Mouse (Mus musculus): ENCODE results near the gene Cgref1. TPM values are rescaled to one million over a fixed set of nuclear protein-coding genes. Genes with fewer than 3 reads are reported as not detected.

Cgref1 gene
- polyA plus RNA-seq (2012; rRNA removed; ENCODE audit: low replicate concordance): 1.1 and 6.2 TPM in 2 replicates

GRCm38 (mm10) chr5:30944956-30945781 is at the start of gene Cgref1:
Cgref1 (minus strand) TSS chr5:30945591.

GRCm38 (mm10) chr5:30968416-30968815 is 23.0 kb upstream of the Cgref1 start, which contains the start of gene Tcf23:
Tcf23 (plus strand) TSS chr5:30968662.

GRCm38 (mm10) chr5:30959966-30960501 is 14.6 kb upstream of the Cgref1 start, which contains the start of gene Preb:
Preb (minus strand) TSS chr5:30960361.

GRCm38 (mm10) chr5:30921256-30922033 is 23.9 kb downstream of the Cgref1 start, which contains the start of gene Khk:
Khk (plus strand) TSS chr5:30921431.

GRCm38 (mm10) chr5:30913060-30913841 is 32.1 kb downstream of the Cgref1 start, which contains the start of gene Emilin1:
Emilin1 (plus strand) TSS chr5:30913402.

GRCm38 (mm10) chr5:30907413-30908059 is 37.9 kb downstream of the Cgref1 start, which contains the start of gene Ost4:
Ost4 (minus strand) TSS chr5:30907788.

GRCm38 (mm10) chr5:30888337-30889087 is 56.9 kb downstream of the Cgref1 start, which contains the start of gene Agbl5:
Agbl5 (plus strand) TSS chr5:30888694.

Other genes with a start within 250 kb of the Cgref1 start
- 0.23 and 1.1 TPM in 2 replicates for gene Dpysl5, start 234.0 kb downstream of the Cgref1 start, polyA plus RNA-seq (2012; rRNA removed; ENCODE audit: low replicate concordance)
- gene Mapre3, start 130.9 kb downstream of the Cgref1 start, polyA plus RNA-seq (2012; rRNA removed; ENCODE audit: low replicate concordance): 43.8 and 48.3 TPM in 2 replicates
- 80.9 and 122 TPM in 2 replicates for gene Tmem214, start 77.6 kb downstream of the Cgref1 start, polyA plus RNA-seq (2012; rRNA removed; ENCODE audit: low replicate concordance)
- 7.7 and 21.6 TPM in 2 replicates for gene Agbl5, start 56.9 kb downstream of the Cgref1 start, polyA plus RNA-seq (2012; rRNA removed; ENCODE audit: low replicate concordance)
- 286 and 295 TPM in 2 replicates for gene Ost4, start 37.8 kb downstream of the Cgref1 start, polyA plus RNA-seq (2012; rRNA removed; ENCODE audit: low replicate concordance)
- gene Emilin1, start 32.2 kb downstream of the Cgref1 start, polyA plus RNA-seq (2012; rRNA removed; ENCODE audit: low replicate concordance): 32.9 and 197 TPM in 2 replicates
- 35.3 and 66.7 TPM in 2 replicates for gene Khk, start 24.2 kb downstream of the Cgref1 start, polyA plus RNA-seq (2012; rRNA removed; ENCODE audit: low replicate concordance)
- 289 and 327 TPM in 2 replicates for gene Preb, start 14.8 kb upstream of the Cgref1 start, polyA plus RNA-seq (2012; rRNA removed; ENCODE audit: low replicate concordance)
- 0.69 and 25.8 TPM in 2 replicates for gene Tcf23, start 23.1 kb upstream of the Cgref1 start, polyA plus RNA-seq (2012; rRNA removed; ENCODE audit: low replicate concordance)
- gene Atraid, start 102.7 kb upstream of the Cgref1 start, polyA plus RNA-seq (2012; rRNA removed; ENCODE audit: low replicate concordance): 209 and 273 TPM in 2 replicates
- 40.4 and 53.2 TPM in 2 replicates for gene Slc5a6, start 103.3 kb upstream of the Cgref1 start, polyA plus RNA-seq (2012; rRNA removed; ENCODE audit: low replicate concordance)
- gene Cad, start 109.2 kb upstream of the Cgref1 start, polyA plus RNA-seq (2012; rRNA removed; ENCODE audit: low replicate concordance): 21.5 and 75.0 TPM in 2 replicates
- gene Dnajc5g, start 160.7 kb upstream of the Cgref1 start, polyA plus RNA-seq (2012; rRNA removed; ENCODE audit: low replicate concordance): not detected in 2 replicates
- gene Slc30a3, start 162.6 kb upstream of the Cgref1 start, polyA plus RNA-seq (2012; rRNA removed; ENCODE audit: low replicate concordance): 0.12 TPM in 1 of 2 replicates, not detected in the other
- gene Trim54, start 171.1 kb upstream of the Cgref1 start, polyA plus RNA-seq (2012; rRNA removed; ENCODE audit: low replicate concordance): not detected in 2 replicates
- not detected in 2 replicates for gene Ucn, start 193.2 kb upstream of the Cgref1 start, polyA plus RNA-seq (2012; rRNA removed; ENCODE audit: low replicate concordance)
- 163 and 250 TPM in 2 replicates for gene Mpv17, start 208.7 kb upstream of the Cgref1 start, polyA plus RNA-seq (2012; rRNA removed; ENCODE audit: low replicate concordance)
- gene Gm29609, start 234.3 kb upstream of the Cgref1 start, polyA plus RNA-seq (2012; rRNA removed; ENCODE audit: low replicate concordance): 4.4 and 5.4 TPM in 2 replicates
- gene Gtf3c2, start 234.6 kb upstream of the Cgref1 start, polyA plus RNA-seq (2012; rRNA removed; ENCODE audit: low replicate concordance): 57.4 and 85.2 TPM in 2 replicates
- 108 and 112 TPM in 2 replicates for gene Snx17, start 247.6 kb upstream of the Cgref1 start, polyA plus RNA-seq (2012; rRNA removed; ENCODE audit: low replicate concordance)
- 39.2 and 59.8 TPM in 2 replicates for gene Eif2b4, start 247.8 kb upstream of the Cgref1 start, polyA plus RNA-seq (2012; rRNA removed; ENCODE audit: low replicate concordance)

Data from subcutaneous adipose tissue, adult 2 months (tissue).